13 mouse cellular contexts compared by ENCODE assay signal in genomic region chr2:33169445-33169844, GRCm38 (mm10).
"Had no signal": no experiment of that assay in that cellular context is flagged by ENCODE, and none has a peak within 500 bp of the region (broad histone marks: within the 10 kb centered on the region; RNA-seq: fewer than 3 reads in every experiment).

No protein-coding gene starts in this region.

- H3K27me3 ChIP-seq: liver, embryonic 15.5 days; midbrain, embryonic 13.5 days had no signal

- H3K4me2 ChIP-seq: liver, embryonic 11.5 days; liver, embryonic 15.5 days; midbrain, embryonic 13.5 days had no signal

- H3K4me3 ChIP-seq: layer of hippocampus, adult 2 months; liver, embryonic 15.5 days; midbrain, embryonic 13.5 days had no signal

- H3K27ac ChIP-seq: layer of hippocampus, adult 2 months; liver, embryonic 15.5 days; midbrain, embryonic 13.5 days had no signal

- H3K9me3 ChIP-seq: liver, embryonic 15.5 days; midbrain, embryonic 13.5 days had no signal

- H3K36me3 ChIP-seq: liver, embryonic 15.5 days had no signal

- H3K4me1 ChIP-seq: liver, embryonic 15.5 days had no signal

- H3K9ac ChIP-seq: liver, embryonic 15.5 days; midbrain, embryonic 13.5 days had no signal

- ATAC-seq: lung, postnatal 0 days; midbrain, embryonic 13.5 days had no signal

- DNase-seq: kidney, postnatal 10 days; left cerebral cortex, postnatal 4 days; lung, adult 2 months; lung, postnatal 36 days; right cerebral cortex, adult 18-20 months; right cerebral cortex, postnatal 25 days; thymus, adult 2 months; thymus, postnatal 25 days had no signal
